Comparison of ENCODE assay signal across 22 mouse cellular contexts in genomic region chr12:111768322-111768928, GRCm38 (mm10). TPM values are rescaled to one million over a fixed set of nuclear protein-coding genes. Genes with fewer than 3 reads are reported as not detected.
DNase-seq lines count a peak whose midpoint lies in the region; ATAC-seq and TF ChIP-seq lines count a peak whose summit lies in the region.
"Had no signal": no experiment of that assay in that cellular context is flagged by ENCODE, and none has a peak within 500 bp of the region (broad histone marks: within the 10 kb centered on the region; RNA-seq: fewer than 3 reads in every experiment).

No protein-coding gene starts in this region.

- 79% methylated on average over 10 of the region's 10 CpGs for WGBS in limb, embryonic 15.5 days
- WGBS in limb, embryonic 10.5 days, result 94% methylated on average over 10 of the region's 10 CpGs
- WGBS in stomach, embryonic 16.5 days, result 82% methylated on average over 10 of the region's 10 CpGs
- 92% methylated on average over 10 of the region's 10 CpGs for WGBS in kidney, embryonic 14.5 days
- 87% methylated on average over 10 of the region's 10 CpGs for WGBS in midbrain, postnatal 0 days

- H3K36me3 ChIP-seq in limb, embryonic 15.5 days, result peaks cover 17% of the 10 kb centered on the region
- peaks cover 49% of the 10 kb centered on the region for H3K36me3 ChIP-seq in limb, embryonic 10.5 days
- H3K36me3 ChIP-seq in stomach, embryonic 16.5 days (ENCODE audit: control insufficient read depth, insufficient read depth, low read length), result peaks cover 8% of the 10 kb centered on the region; the same call in 1 of the 2 replicates
- H3K36me3 ChIP-seq in kidney, embryonic 14.5 days (ENCODE audit: control insufficient read depth, insufficient read depth, low read length), result peaks cover 13% of the 10 kb centered on the region
- H3K36me3 ChIP-seq in midbrain, postnatal 0 days (ENCODE audit: insufficient read depth, low read length), result peaks cover 11% of the 10 kb centered on the region

- no peak for DNase-seq in limb, embryonic 10.5 days (ENCODE audit: low spot score)
- DNase-seq in midbrain, postnatal 0 days (ENCODE audit: low spot score), result no peak
- no peak for DNase-seq in cerebellum, postnatal 25 days
- DNase-seq: adrenal gland, adult 8-10 months; B cell, adult 2 months; embryo, embryonic 11 days; layer of hippocampus, adult 9-11 months; right cerebral cortex, postnatal 25 days; thymus, postnatal 4 days had no signal

- H3K4me3 ChIP-seq in limb, embryonic 15.5 days, result no peak overlapping the region
- no peak overlapping the region for H3K4me3 ChIP-seq in limb, embryonic 10.5 days
- no peak overlapping the region for H3K4me3 ChIP-seq in embryonic fibroblast, embryonic 13.5 days (ENCODE audit: insufficient read depth, low read length)
- no peak overlapping the region for H3K4me3 ChIP-seq in stomach, embryonic 16.5 days (replicated peaks; ENCODE audit: low read length)
- no peak overlapping the region for H3K4me3 ChIP-seq in kidney, embryonic 14.5 days (ENCODE audit: low read length)
- no peak overlapping the region for H3K4me3 ChIP-seq in midbrain, postnatal 0 days (ENCODE audit: low read depth, low read length)
- H3K4me3 ChIP-seq: embryonic facial prominence, embryonic 12.5 days; limb, embryonic 12.5 days had no signal

- H3K9me3 ChIP-seq in limb, embryonic 15.5 days, result no peaks in the 10 kb centered on the region
- no peaks in the 10 kb centered on the region for H3K9me3 ChIP-seq in limb, embryonic 10.5 days (replicated peaks)
- H3K9me3 ChIP-seq in stomach, embryonic 16.5 days (replicated peaks; ENCODE audit: control insufficient read depth, low read length), result no peaks in the 10 kb centered on the region
- H3K9me3 ChIP-seq in kidney, embryonic 14.5 days (ENCODE audit: control insufficient read depth, low read length), result no peaks in the 10 kb centered on the region
- no peaks in the 10 kb centered on the region for H3K9me3 ChIP-seq in midbrain, postnatal 0 days (ENCODE audit: low read length)
- H3K9me3 ChIP-seq: embryonic facial prominence, embryonic 12.5 days; limb, embryonic 12.5 days had no signal

- H3K4me2 ChIP-seq in limb, embryonic 15.5 days, result no peak overlapping the region
- H3K4me2 ChIP-seq in stomach, embryonic 16.5 days (ENCODE audit: low read depth, low read length), result no peak overlapping the region
- no peak overlapping the region for H3K4me2 ChIP-seq in kidney, embryonic 14.5 days (replicated peaks; ENCODE audit: low read depth, low read length)
- no peak overlapping the region for H3K4me2 ChIP-seq in midbrain, postnatal 0 days (ENCODE audit: low read depth, low read length, poor library complexity, severe bottlenecking)
- H3K4me2 ChIP-seq: embryonic facial prominence, embryonic 12.5 days; heart, embryonic 11.5 days; hindbrain, embryonic 14.5 days; limb, embryonic 12.5 days; liver, embryonic 11.5 days had no signal

- peak overlapping the region; percentile 17; the same call in 1 of the 2 replicates for H3K27ac ChIP-seq in limb, embryonic 15.5 days
- H3K27ac ChIP-seq in limb, embryonic 10.5 days, result no peak overlapping the region
- peak overlapping the region; percentile 71 for H3K27ac ChIP-seq in embryonic fibroblast, embryonic 13.5 days (ENCODE audit: insufficient read depth, low read length)
- 0 out of 2 replicates have a peak overlapping the region, but pooled peaks have one; percentile 2 for H3K27ac ChIP-seq in stomach, embryonic 16.5 days (ENCODE audit: low read length)
- H3K27ac ChIP-seq in kidney, embryonic 14.5 days (ENCODE audit: low read depth, low read length), result no peak overlapping the region
- no peak overlapping the region for H3K27ac ChIP-seq in midbrain, postnatal 0 days (ENCODE audit: low read depth, low read length)
- H3K27ac ChIP-seq: macrophage had no signal

- H3K9ac ChIP-seq in limb, embryonic 15.5 days, result no peak overlapping the region
- H3K9ac ChIP-seq in stomach, embryonic 16.5 days (ENCODE audit: low read length), result no peak overlapping the region
- no peak overlapping the region for H3K9ac ChIP-seq in kidney, embryonic 14.5 days (ENCODE audit: low read depth, low read length)
- H3K9ac ChIP-seq in midbrain, postnatal 0 days (replicated peaks; ENCODE audit: low read length, poor library complexity, severe bottlenecking), result no peak overlapping the region
- H3K9ac ChIP-seq: hindbrain, embryonic 14.5 days; limb, embryonic 12.5 days; liver, postnatal 0 days had no signal

- peaks cover 24% of the 10 kb centered on the region for H3K4me1 ChIP-seq in limb, embryonic 15.5 days
- H3K4me1 ChIP-seq in limb, embryonic 10.5 days, result peaks cover 7% of the 10 kb centered on the region; the same call in 1 of the 2 replicates
- H3K4me1 ChIP-seq in embryonic fibroblast, embryonic 13.5 days (ENCODE audit: control insufficient read depth, insufficient read depth, low read length), result peaks cover 20% of the 10 kb centered on the region
- H3K4me1 ChIP-seq in stomach, embryonic 16.5 days (ENCODE audit: control insufficient read depth, insufficient read depth, low read length), result peaks cover 35% of the 10 kb centered on the region
- H3K4me1 ChIP-seq in kidney, embryonic 14.5 days (ENCODE audit: control insufficient read depth, insufficient read depth, low read length), result peaks cover 16% of the 10 kb centered on the region; the same call in 1 of the 2 replicates
- peaks cover 8% of the 10 kb centered on the region for H3K4me1 ChIP-seq in midbrain, postnatal 0 days (ENCODE audit: insufficient read depth, low read length)

- no peak for TF ChIP-seq CTCF in embryonic fibroblast, embryonic 13.5 days (IDR thresholded peaks at IDR 0.05; ENCODE audit: borderline replicate concordance, insufficient read depth, low read length)
- TF ChIP-seq CTCF in midbrain, postnatal 0 days (IDR thresholded peaks at IDR 0.05), result no peak

- no peak for ATAC-seq in limb, embryonic 15.5 days (ENCODE audit: insufficient number of reproducible peaks, low FRiP score, low TSS enrichment, low read depth)
- peak; percentile 56 for ATAC-seq in CD4-positive, CD25-positive, alpha-beta regulatory T cell, adult 4 months
- no peak for ATAC-seq in stomach, embryonic 16.5 days (ENCODE audit: insufficient read depth, low FRiP score)
- ATAC-seq in kidney, embryonic 14.5 days (ENCODE audit: low FRiP score, low TSS enrichment), result no peak
- ATAC-seq in midbrain, postnatal 0 days (ENCODE audit: low FRiP score), result no peak
- ATAC-seq: activated CD4-positive, CD25-positive, alpha-beta regulatory T cell, adult 4 months; liver, postnatal 0 days had no signal

- TF ChIP-seq POLR2A in embryonic fibroblast, embryonic 13.5 days (IDR thresholded peaks at IDR 0.05; ENCODE audit: low read depth, low read length), result no peak

- H3K27me3 ChIP-seq in limb, embryonic 15.5 days, result no peaks in the 10 kb centered on the region
- no peaks in the 10 kb centered on the region for H3K27me3 ChIP-seq in limb, embryonic 10.5 days (ENCODE audit: low read depth, poor library complexity, severe bottlenecking)
- no peaks in the 10 kb centered on the region for H3K27me3 ChIP-seq in stomach, embryonic 16.5 days (ENCODE audit: control insufficient read depth, insufficient read depth, low read length)
- H3K27me3 ChIP-seq in kidney, embryonic 14.5 days (ENCODE audit: control insufficient read depth, insufficient read depth, low read length), result no peaks in the 10 kb centered on the region
- no peaks in the 10 kb centered on the region for H3K27me3 ChIP-seq in midbrain, postnatal 0 days (ENCODE audit: insufficient read depth, low read length)
- H3K27me3 ChIP-seq: embryonic facial prominence, embryonic 12.5 days; limb, embryonic 12.5 days had no signal

RNA-seq across cellular contexts. Expression of gene Klc1, which starts 9.8 kb away (rescaled TPM):
- polyA plus RNA-seq in limb, embryonic 15.5 days (2015; fragmentation: Nextera tagmentation; extraction: Ambion mirVana), result 107 and 121 TPM in 2 replicates
- polyA plus RNA-seq in limb, embryonic 10.5 days (2016; fragmentation: Nextera tagmentation; extraction: Ambion mirVana), result 87.5 and 98.0 TPM in 2 replicates
- 10 to 100 TPM; 17.8 to 20.6 TPM for polyA plus RNA-seq in CD4-positive, CD25-positive, alpha-beta regulatory T cell, adult 4 months (2017; shearing (Covaris generic))
- polyA plus RNA-seq in embryonic fibroblast, embryonic 13.5 days (2011; ENCODE audit: insufficient read length, low read depth, missing spikeins), result 103 and 124 TPM in 2 replicates
- polyA plus RNA-seq in stomach, embryonic 16.5 days (2015; fragmentation: Nextera tagmentation; extraction: Ambion mirVana), result 90.8 and 96.1 TPM in 2 replicates
- 76.4 and 91.6 TPM in 2 replicates for polyA plus RNA-seq in kidney, embryonic 14.5 days (2014; fragmentation: Nextera tagmentation; extraction: Ambion mirVana)
- 509 and 579 TPM in 2 replicates for total RNA-seq in midbrain, postnatal 0 days (2014; rRNA removed)
- polyA plus RNA-seq in midbrain, postnatal 0 days (2015; fragmentation: Nextera tagmentation; extraction: Ambion mirVana), result 653 and 669 TPM in 2 replicates

RNA-seq across cellular contexts. Expression of gene Xrcc3, which starts 45.2 kb away (rescaled TPM):
- polyA plus RNA-seq in limb, embryonic 15.5 days (2015; fragmentation: Nextera tagmentation; extraction: Ambion mirVana), result 8.4 and 9.9 TPM in 2 replicates
- polyA plus RNA-seq in limb, embryonic 10.5 days (2016; fragmentation: Nextera tagmentation; extraction: Ambion mirVana), result 21.6 and 23.9 TPM in 2 replicates
- polyA plus RNA-seq in CD4-positive, CD25-positive, alpha-beta regulatory T cell, adult 4 months (2017; shearing (Covaris generic)), result 1 to 10 TPM; 3.8 to 4.7 TPM
- polyA plus RNA-seq in embryonic fibroblast, embryonic 13.5 days (2011; ENCODE audit: insufficient read length, low read depth, missing spikeins), result 2.7 and 2.9 TPM in 2 replicates
- 6.9 and 9.9 TPM in 2 replicates for polyA plus RNA-seq in stomach, embryonic 16.5 days (2015; fragmentation: Nextera tagmentation; extraction: Ambion mirVana)
- polyA plus RNA-seq in kidney, embryonic 14.5 days (2014; fragmentation: Nextera tagmentation; extraction: Ambion mirVana), result 11.2 and 20.3 TPM in 2 replicates
- 4.1 and 5.4 TPM in 2 replicates for total RNA-seq in midbrain, postnatal 0 days (2014; rRNA removed)
- polyA plus RNA-seq in midbrain, postnatal 0 days (2015; fragmentation: Nextera tagmentation; extraction: Ambion mirVana), result 1.7 and 2.5 TPM in 2 replicates

RNA-seq across cellular contexts. Expression of gene Zfyve21, which starts 45.5 kb away (rescaled TPM):
- 122 and 141 TPM in 2 replicates for polyA plus RNA-seq in limb, embryonic 15.5 days (2015; fragmentation: Nextera tagmentation; extraction: Ambion mirVana)
- polyA plus RNA-seq in limb, embryonic 10.5 days (2016; fragmentation: Nextera tagmentation; extraction: Ambion mirVana), result 69.8 and 75.8 TPM in 2 replicates
- 1 to 10 TPM; 5.4 to 6.9 TPM for polyA plus RNA-seq in CD4-positive, CD25-positive, alpha-beta regulatory T cell, adult 4 months (2017; shearing (Covaris generic))
- 32.0 and 32.9 TPM in 2 replicates for polyA plus RNA-seq in embryonic fibroblast, embryonic 13.5 days (2011; ENCODE audit: insufficient read length, low read depth, missing spikeins)
- 131 and 137 TPM in 2 replicates for polyA plus RNA-seq in stomach, embryonic 16.5 days (2015; fragmentation: Nextera tagmentation; extraction: Ambion mirVana)
- 110 and 113 TPM in 2 replicates for polyA plus RNA-seq in kidney, embryonic 14.5 days (2014; fragmentation: Nextera tagmentation; extraction: Ambion mirVana)
- total RNA-seq in midbrain, postnatal 0 days (2014; rRNA removed), result 30.6 and 30.9 TPM in 2 replicates
- 29.7 and 37.2 TPM in 2 replicates for polyA plus RNA-seq in midbrain, postnatal 0 days (2015; fragmentation: Nextera tagmentation; extraction: Ambion mirVana)

RNA-seq across cellular contexts. Expression of gene Apopt1, which starts 55.4 kb away (rescaled TPM):
- 48.4 and 51.2 TPM in 2 replicates for polyA plus RNA-seq in limb, embryonic 15.5 days (2015; fragmentation: Nextera tagmentation; extraction: Ambion mirVana)
- polyA plus RNA-seq in limb, embryonic 10.5 days (2016; fragmentation: Nextera tagmentation; extraction: Ambion mirVana), result 57.4 and 64.8 TPM in 2 replicates
- 10 to 100 TPM; 69.2 to 69.5 TPM for polyA plus RNA-seq in CD4-positive, CD25-positive, alpha-beta regulatory T cell, adult 4 months (2017; shearing (Covaris generic))
- 29.9 and 38.2 TPM in 2 replicates for polyA plus RNA-seq in embryonic fibroblast, embryonic 13.5 days (2011; ENCODE audit: insufficient read length, low read depth, missing spikeins)
- polyA plus RNA-seq in stomach, embryonic 16.5 days (2015; fragmentation: Nextera tagmentation; extraction: Ambion mirVana), result 43.0 and 47.0 TPM in 2 replicates
- polyA plus RNA-seq in kidney, embryonic 14.5 days (2014; fragmentation: Nextera tagmentation; extraction: Ambion mirVana), result 63.1 and 63.4 TPM in 2 replicates
- total RNA-seq in midbrain, postnatal 0 days (2014; rRNA removed), result 17.9 and 27.8 TPM in 2 replicates
- 63.1 and 67.0 TPM in 2 replicates for polyA plus RNA-seq in midbrain, postnatal 0 days (2015; fragmentation: Nextera tagmentation; extraction: Ambion mirVana)

RNA-seq across cellular contexts. Expression of gene Bag5, which starts 55.4 kb away (rescaled TPM):
- 69.4 and 71.2 TPM in 2 replicates for polyA plus RNA-seq in limb, embryonic 15.5 days (2015; fragmentation: Nextera tagmentation; extraction: Ambion mirVana)
- polyA plus RNA-seq in limb, embryonic 10.5 days (2016; fragmentation: Nextera tagmentation; extraction: Ambion mirVana), result 52.6 and 52.9 TPM in 2 replicates
- polyA plus RNA-seq in CD4-positive, CD25-positive, alpha-beta regulatory T cell, adult 4 months (2017; shearing (Covaris generic)), result 10 to 100 TPM; 32.5 to 37.9 TPM
- polyA plus RNA-seq in embryonic fibroblast, embryonic 13.5 days (2011; ENCODE audit: insufficient read length, low read depth, missing spikeins), result 29.3 and 35.9 TPM in 2 replicates
- 49.3 and 51.6 TPM in 2 replicates for polyA plus RNA-seq in stomach, embryonic 16.5 days (2015; fragmentation: Nextera tagmentation; extraction: Ambion mirVana)
- polyA plus RNA-seq in kidney, embryonic 14.5 days (2014; fragmentation: Nextera tagmentation; extraction: Ambion mirVana), result 45.2 and 49.7 TPM in 2 replicates
- total RNA-seq in midbrain, postnatal 0 days (2014; rRNA removed), result 28.7 and 43.5 TPM in 2 replicates
- 68.7 and 70.8 TPM in 2 replicates for polyA plus RNA-seq in midbrain, postnatal 0 days (2015; fragmentation: Nextera tagmentation; extraction: Ambion mirVana)

Comparison
In these comparisons a context has a peak if more than half of its experiments do, and no peak if none do; other contexts are left out.
1. H3K27ac ChIP-seq: peak in limb, embryonic 15.5 days (single experiment), embryonic fibroblast, embryonic 13.5 days (single experiment) and stomach, embryonic 16.5 days (single experiment); none in limb, embryonic 10.5 days (single experiment), kidney, embryonic 14.5 days (single experiment) and midbrain, postnatal 0 days (single experiment).